Mouse (Mus musculus): ENCODE measurements around the gene Olfr519.

DNA sequence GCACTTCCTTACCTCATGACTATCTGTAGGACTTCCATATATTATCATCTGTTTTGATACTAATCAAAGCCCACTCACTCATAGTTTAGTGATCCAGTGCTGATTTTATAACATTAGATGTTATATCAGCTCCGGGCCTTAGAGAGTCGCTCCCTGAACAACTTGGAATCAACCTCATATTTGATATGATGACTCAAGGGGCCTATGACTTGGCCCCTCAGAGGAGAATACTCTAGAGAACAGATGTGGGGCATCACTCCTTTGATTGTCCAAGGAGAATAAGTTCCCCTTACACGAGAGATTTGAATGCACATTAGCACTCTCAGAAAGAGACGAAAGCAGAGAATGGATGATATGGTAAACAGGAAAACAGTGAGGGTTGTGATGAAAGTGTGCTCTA is 9.3 kb downstream of the Olfr519 start, which contains the start of gene Olfr518:
- TF ChIP-seq ZMIZ1 (IDR thresholded peaks at IDR 0.05; ENCODE audit: low read depth, low read length): no peak
- no peak for TF ChIP-seq MYC (IDR thresholded peaks at IDR 0.05; ENCODE audit: low read depth, low read length)
- TF ChIP-seq SMC3 (IDR thresholded peaks at IDR 0.05; ENCODE audit: low read depth, low read length): no peak

Data from CH12.LX (cell line).